Mouse (Mus musculus) midbrain, embryonic 14.5 days (tissue): ENCODE results near the gene Reln. TPM values are rescaled to one million over a fixed set of nuclear protein-coding genes. Genes with fewer than 3 reads are reported as not detected.

ENCODE experiments used
- ATAC-seq: fragments of 200-750 bp; cut with Nextera tagmentation; 2 replicates; pipeline ENCODE4 v1.8.0; 2017; ENCODE audit warnings: moderate number of reproducible peaks, moderate library complexity; ENCODE audit not compliant: low FRiP score, low TSS enrichment
- DNase-seq: peaks from one replicate; pipeline ENCODE4 v3.0.0-alpha.2; 2015
- H3K27ac ChIP-seq: fragments of 300-500 bp; sonication (generic); replicated peaks from 2 replicates; pipeline ENCODE4 v1.5.1; 2014; ENCODE audit warnings: mild to moderate bottlenecking, low read depth, low read length, moderate library complexity
- H3K27me3 ChIP-seq: fragments of 300-500 bp; sonication (generic); 2 replicates; pipeline ENCODE4 v1.6.1; 2014; ENCODE audit warnings: low read length, control low read depth, mixed read lengths; ENCODE audit not compliant: control insufficient read depth, insufficient read depth
- H3K36me3 ChIP-seq: fragments of 300-500 bp; sonication (generic); 2 replicates; pipeline ENCODE4 v1.6.1; 2014; ENCODE audit warnings: low read length, control low read depth; ENCODE audit not compliant: control insufficient read depth, insufficient read depth
- H3K4me1 ChIP-seq: fragments of 300-500 bp; sonication (generic); 2 replicates; pipeline ENCODE4 v1.6.1; 2014; ENCODE audit warnings: mild to moderate bottlenecking, antibody characterized with exemption, low read length, control low read depth; ENCODE audit not compliant: control insufficient read depth, insufficient read depth
- H3K4me2 ChIP-seq: fragments of 300-500 bp; sonication (generic); 2 replicates; pipeline ENCODE4 v1.6.1; 2014; ENCODE audit warnings: mild to moderate bottlenecking, low read length, moderate library complexity
- H3K4me3 ChIP-seq: fragments of 300-500 bp; sonication (generic); replicated peaks from 2 replicates; pipeline ENCODE4 v1.5.1; 2014; ENCODE audit warnings: low read depth, low read length
- H3K9ac ChIP-seq: fragments of 300-500 bp; sonication (generic); replicated peaks from 2 replicates; pipeline ENCODE4 v1.6.1; 2014; ENCODE audit warnings: mild to moderate bottlenecking, low read length, moderate library complexity
- H3K9me3 ChIP-seq: fragments of 300-500 bp; sonication (generic); 2 replicates; pipeline ENCODE4 v1.6.1; 2016; ENCODE audit warnings: low read length, control low read depth, mixed read lengths; ENCODE audit not compliant: control insufficient read depth
- WGBS: fragments of 180-500 bp; shearing (Covaris S2); extraction: QIAGEN DNeasy Blood & Tissue Kit; methylation state at CpG from one replicate; pipeline ENCODE4 v1.1.7; 2014; 5-methylcytosine and 5-hydroxymethylcytosine counted together
- polyA plus RNA-seq: library from polyadenylated mRNA; unstranded; fragments of >200 nt; fragmentation: Nextera tagmentation; extraction: Ambion mirVana; gene quantifications from 2 replicates; pipeline ENCODE4 v1.2.1, GENCODE M21; 2014

Gene Reln
- polyA plus RNA-seq, 1 experiment from 2014 or later: 72.4 TPM

DNA sequence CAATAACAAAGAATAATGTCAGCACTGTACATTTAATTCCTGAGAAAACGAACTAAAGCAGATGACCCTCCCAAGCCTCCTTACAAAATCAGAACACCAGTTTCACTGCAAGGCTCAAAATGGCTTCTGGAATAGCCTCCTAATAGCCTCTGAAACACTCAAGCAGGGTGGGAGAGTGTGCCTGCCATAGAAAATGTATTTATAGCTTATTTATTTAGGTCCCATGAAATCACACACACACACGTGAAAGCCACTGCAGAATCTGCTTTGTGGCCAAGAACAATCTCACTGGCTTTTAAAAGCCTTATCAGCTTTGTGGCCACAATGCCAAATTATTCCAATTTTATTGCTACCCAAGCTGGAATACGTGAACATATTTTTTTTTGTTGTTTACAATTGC, 154.2 kb downstream of the Reln start:
- Histone ChIP-seq H3K4me2 (no peak overlapping the region), H3K4me1 (peaks cover 16% of the 10 kb centered on the region), H3K4me3 (no peak overlapping the region), H3K27ac (0 out of 2 replicates have a peak overlapping the region, but pooled peaks have one; percentile 32), H3K9me3 (no peaks in the 10 kb centered on the region), H3K9ac (no peak overlapping the region), H3K27me3 (no peaks in the 10 kb centered on the region), H3K36me3 (no peaks in the 10 kb centered on the region)
- WGBS: 60% methylated on average over 3 of the region's 3 CpGs
- ATAC-seq (no peak), DNase-seq (no peak)

DNA sequence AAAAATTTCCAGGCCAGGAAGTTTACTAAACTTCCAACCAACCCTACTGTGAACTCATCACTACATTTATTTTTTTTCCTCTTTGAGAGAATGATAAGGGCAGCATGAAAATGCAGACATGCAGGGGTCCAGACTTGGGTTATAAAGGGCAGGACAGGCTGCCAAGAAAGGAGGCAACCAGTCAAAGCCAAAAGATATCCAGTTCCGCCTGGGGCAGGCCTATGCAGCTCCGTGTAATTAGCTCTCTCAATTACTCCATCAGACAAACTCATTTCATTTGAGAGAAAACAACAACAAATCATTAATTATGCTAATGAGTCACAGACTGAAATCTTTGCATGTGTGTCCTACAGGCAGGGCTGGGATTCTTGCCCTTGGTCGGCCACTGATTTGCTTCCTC, 156.9 kb downstream of the Reln start:
- no peak for ATAC-seq
- WGBS: 85% methylated on average over 3 of the region's 3 CpGs
- Histone ChIP-seq H3K9ac (no peak overlapping the region), H3K36me3 (no peaks in the 10 kb centered on the region), H3K27me3 (no peaks in the 10 kb centered on the region), H3K9me3 (no peaks in the 10 kb centered on the region), H3K4me1 (peaks cover 10% of the 10 kb centered on the region; the same call in 1 of the 2 replicates), H3K27ac (no peak overlapping the region), H3K4me2 (no peak overlapping the region), H3K4me3 (no peak overlapping the region)
- no peak for DNase-seq

GRCm38 (mm10) chr5:22176480-22176879, 168.0 kb downstream of the Reln start:
- no peak overlapping the region for H3K4me2 ChIP-seq
- no peaks in the 10 kb centered on the region for H3K4me1 ChIP-seq
- H3K36me3 ChIP-seq: no peaks in the 10 kb centered on the region
- 90% methylated on average over 5 of the region's 5 CpGs for WGBS
- no peak for DNase-seq
- H3K27me3 ChIP-seq: no peaks in the 10 kb centered on the region
- H3K9ac ChIP-seq: no peak overlapping the region
- ATAC-seq: no peak
- H3K4me3 ChIP-seq: no peak overlapping the region
- H3K27ac ChIP-seq: no peak overlapping the region
- no peaks in the 10 kb centered on the region for H3K9me3 ChIP-seq

DNA sequence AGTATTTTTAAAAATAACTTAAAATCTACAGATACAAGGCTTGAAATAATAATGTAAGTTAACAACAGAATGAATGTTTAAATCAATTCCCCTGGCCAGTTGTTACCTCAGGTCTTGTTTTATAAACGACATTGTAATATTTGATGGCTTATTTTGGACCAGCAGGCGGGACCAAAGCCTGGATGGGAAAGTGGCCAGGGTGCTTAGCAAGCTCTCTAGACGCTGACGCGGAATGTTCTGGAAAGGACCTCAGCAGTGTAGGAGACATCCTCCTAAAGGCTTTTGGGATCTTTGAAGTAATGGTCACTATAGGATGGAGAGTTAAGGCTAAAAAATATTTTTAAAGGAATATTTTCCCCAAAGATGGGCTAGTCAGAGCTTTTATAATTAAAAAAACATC, 173.2 kb downstream of the Reln start:
- Histone ChIP-seq H3K4me1 (no peaks in the 10 kb centered on the region), H3K27ac (no peak overlapping the region), H3K27me3 (no peaks in the 10 kb centered on the region), H3K9me3 (no peaks in the 10 kb centered on the region), H3K4me2 (no peak overlapping the region), H3K4me3 (no peak overlapping the region), H3K36me3 (no peaks in the 10 kb centered on the region), H3K9ac (no peak overlapping the region)
- WGBS: 82% methylated on average over 5 of the region's 5 CpGs
- DNase-seq (no peak), ATAC-seq (no peak)

DNA sequence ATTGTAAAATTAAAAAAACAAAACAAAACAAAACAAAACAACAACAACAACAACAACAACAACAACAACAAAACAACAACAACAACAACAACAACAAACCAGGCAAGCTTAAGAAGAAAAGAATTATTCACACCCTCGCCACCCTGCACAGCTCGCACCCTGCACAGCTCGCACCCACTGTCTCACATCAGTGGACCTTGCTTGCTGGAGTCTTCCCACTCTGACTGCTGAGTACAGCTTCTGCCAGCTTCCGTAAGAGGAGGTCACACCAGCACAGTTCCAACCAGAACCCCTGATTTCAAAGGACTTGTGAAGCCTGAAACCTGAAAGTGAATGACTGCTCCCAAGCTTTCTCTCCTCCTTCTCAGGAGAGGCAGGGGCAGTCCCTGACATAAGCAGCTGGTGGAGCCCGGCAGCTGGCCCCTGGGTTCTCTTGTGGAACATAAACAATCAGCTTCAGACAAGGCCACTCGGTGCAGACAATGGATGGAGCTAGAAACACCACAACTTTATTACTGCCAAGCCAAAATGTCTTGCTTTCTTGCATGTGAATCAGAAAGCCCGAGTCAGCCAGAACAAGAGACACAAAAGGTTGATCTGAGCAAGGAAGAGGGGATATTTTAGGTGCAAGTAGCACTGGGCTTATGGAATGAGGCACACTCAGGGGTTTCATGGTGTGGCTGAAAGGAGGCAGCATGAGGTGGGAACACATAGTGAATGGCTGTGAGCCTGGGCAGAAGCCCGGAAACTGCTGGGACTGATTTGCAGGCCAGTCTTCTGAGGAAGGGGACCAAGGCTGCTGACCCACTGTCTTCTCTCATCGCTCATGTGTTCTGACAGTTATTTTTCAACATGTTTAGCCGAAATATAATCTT, 180.2 kb downstream of the Reln start:
- H3K36me3 ChIP-seq: no peaks in the 10 kb centered on the region
- WGBS: 51% methylated on average over 10 of the region's 10 CpGs
- H3K4me3 ChIP-seq: no peak overlapping the region
- ATAC-seq (peak; percentile 53; the same call in 1 of the 2 replicates), DNase-seq (peak; percentile 44)
- H3K27ac ChIP-seq: no peak overlapping the region
- no peaks in the 10 kb centered on the region for H3K4me1 ChIP-seq
- H3K27me3 ChIP-seq: no peaks in the 10 kb centered on the region
- H3K9me3 ChIP-seq: no peaks in the 10 kb centered on the region
- no peak overlapping the region for H3K9ac ChIP-seq
- no peak overlapping the region for H3K4me2 ChIP-seq

- ATAC-seq (no peak), DNase-seq (no peak)
- Histone ChIP-seq H3K4me1 (no peaks in the 10 kb centered on the region), H3K36me3 (no peaks in the 10 kb centered on the region), H3K4me3 (no peak overlapping the region), H3K27ac (no peak overlapping the region), H3K27me3 (no peaks in the 10 kb centered on the region), H3K4me2 (no peak overlapping the region), H3K9ac (no peak overlapping the region), H3K9me3 (no peaks in the 10 kb centered on the region)
- WGBS: 58% methylated on average over 2 of the region's 2 CpGs
Measured at GRCm38 (mm10) chr5:22160935-22161334, 183.6 kb downstream of the Reln start.

DNA sequence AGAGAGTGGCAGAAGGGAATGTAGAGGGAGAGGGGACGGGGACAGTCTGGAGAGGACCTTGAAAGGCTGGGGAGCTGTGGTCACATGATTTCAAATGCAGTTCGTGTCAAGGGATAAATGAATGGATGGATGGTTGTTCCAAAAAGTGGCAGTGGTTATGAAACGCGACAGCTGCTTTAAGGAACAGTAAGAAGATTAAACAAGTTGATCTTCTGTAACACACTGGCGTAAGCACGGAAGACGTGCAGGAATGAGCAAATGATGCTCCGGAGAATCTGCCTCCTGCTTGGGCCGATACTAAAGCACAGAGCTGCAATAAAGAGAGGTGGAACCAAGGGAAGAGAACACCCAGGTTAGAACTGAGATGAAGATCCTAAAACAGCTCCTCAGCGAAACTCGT, 185.7 kb downstream of the Reln start:
- H3K27ac ChIP-seq: no peak overlapping the region
- H3K27me3 ChIP-seq: no peaks in the 10 kb centered on the region
- no peak for DNase-seq
- no peaks in the 10 kb centered on the region for H3K36me3 ChIP-seq
- 0 out of 2 replicates have a peak, but pooled peaks cover 4% of the 10 kb centered on the region for H3K4me1 ChIP-seq
- no peak overlapping the region for H3K4me2 ChIP-seq
- ATAC-seq: no peak
- WGBS: 81% methylated on average over 11 of the region's 11 CpGs
- H3K9me3 ChIP-seq: no peaks in the 10 kb centered on the region
- no peak overlapping the region for H3K4me3 ChIP-seq
- H3K9ac ChIP-seq: no peak overlapping the region

GRCm38 (mm10) chr5:22153601-22154000, 190.9 kb downstream of the Reln start:
- no peak overlapping the region for H3K9ac ChIP-seq
- no peaks in the 10 kb centered on the region for H3K9me3 ChIP-seq
- no peaks in the 10 kb centered on the region for H3K27me3 ChIP-seq
- H3K27ac ChIP-seq: peak overlapping the region; percentile 60
- no peak overlapping the region for H3K4me3 ChIP-seq
- WGBS: 27% methylated on average over 6 of the region's 6 CpGs
- 0 out of 2 replicates have a peak, but pooled peaks cover 7% of the 10 kb centered on the region for H3K4me1 ChIP-seq
- H3K36me3 ChIP-seq: no peaks in the 10 kb centered on the region
- DNase-seq: peak; percentile 59
- peak; percentile 50; the same call in 1 of the 2 replicates for ATAC-seq
- no peak overlapping the region for H3K4me2 ChIP-seq

DNA sequence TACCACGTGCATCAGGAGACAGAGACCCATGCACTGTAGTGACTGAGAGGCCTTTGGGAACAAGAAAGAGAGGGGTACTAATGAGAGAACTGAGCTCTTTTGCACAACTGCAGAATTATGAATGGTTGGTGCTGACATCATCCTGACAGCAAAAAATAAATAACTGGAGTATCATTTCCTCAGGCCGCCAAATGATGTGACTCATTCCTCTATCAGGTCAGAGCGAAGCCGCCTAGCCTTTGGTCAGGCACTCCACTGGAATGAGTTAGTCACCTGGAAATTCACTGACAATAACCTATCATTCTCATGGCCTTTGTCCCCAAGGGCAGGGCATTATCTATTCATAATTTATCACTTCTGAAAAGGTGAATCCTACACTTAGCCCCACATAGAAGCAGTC, 202.7 kb downstream of the Reln start:
- no peak overlapping the region for H3K9ac ChIP-seq
- no peaks in the 10 kb centered on the region for H3K36me3 ChIP-seq
- H3K4me3 ChIP-seq: no peak overlapping the region
- no peaks in the 10 kb centered on the region for H3K9me3 ChIP-seq
- 75% methylated on average over 4 of the region's 4 CpGs for WGBS
- H3K4me2 ChIP-seq: no peak overlapping the region
- H3K27ac ChIP-seq: no peak overlapping the region
- ATAC-seq: no peak
- H3K4me1 ChIP-seq: 0 out of 2 replicates have a peak, but pooled peaks cover 3% of the 10 kb centered on the region
- no peak for DNase-seq
- no peaks in the 10 kb centered on the region for H3K27me3 ChIP-seq
